Mouse (Mus musculus) midbrain, embryonic 12.5 days (tissue): ENCODE measurements around the gene Irf1. TPM values are rescaled to one million over a fixed set of nuclear protein-coding genes. Genes with fewer than 3 reads are reported as not detected.

Experiments
- ATAC-seq: fragments of 200-750 bp; cut with Nextera tagmentation; 2 replicates; pipeline ENCODE4 v1.8.0; 2017; ENCODE audit warnings: low read depth, moderate TSS enrichment, moderate library complexity; ENCODE audit not compliant: low FRiP score
- H3K27ac ChIP-seq: fragments of 300-500 bp; sonication (generic); replicated peaks from 2 replicates; pipeline ENCODE4 v1.5.1; 2016; ENCODE audit warnings: mild to moderate bottlenecking
- H3K27me3 ChIP-seq: fragments of 300-500 bp; sonication (generic); 2 replicates; pipeline ENCODE4 v1.6.1; 2016; ENCODE audit warnings: mild to moderate bottlenecking
- H3K36me3 ChIP-seq: fragments of 300-500 bp; sonication (generic); 2 replicates; pipeline ENCODE4 v1.6.1; 2016
- H3K4me1 ChIP-seq: fragments of 300-500 bp; sonication (generic); 2 replicates; pipeline ENCODE4 v1.6.1; 2016
- H3K4me2 ChIP-seq: fragments of 300-500 bp; sonication (generic); replicated peaks from 2 replicates; pipeline ENCODE4 v1.6.1; 2016; ENCODE audit warnings: mild to moderate bottlenecking, moderate library complexity
- H3K4me3 ChIP-seq: fragments of 300-500 bp; sonication (generic); 2 replicates; pipeline ENCODE4 v1.5.1; 2016; ENCODE audit warnings: mild to moderate bottlenecking
- H3K9ac ChIP-seq: fragments of 300-500 bp; sonication (generic); replicated peaks from 2 replicates; pipeline ENCODE4 v1.6.1; 2016; ENCODE audit warnings: mild to moderate bottlenecking, moderate library complexity
- H3K9me3 ChIP-seq: fragments of 300-500 bp; sonication (generic); 2 replicates; pipeline ENCODE4 v1.6.1; 2016; ENCODE audit warnings: mild to moderate bottlenecking
- WGBS: fragments of 180-500 bp; shearing (Covaris S2); methylation state at CpG from one replicate; pipeline ENCODE4 v1.1.7; 2016; 5-methylcytosine and 5-hydroxymethylcytosine counted together
- polyA plus RNA-seq: library from polyadenylated mRNA; unstranded; fragments of >200 nt; fragmentation: Nextera tagmentation; extraction: Ambion mirVana; gene quantifications from 2 replicates; pipeline ENCODE4 v1.2.1, GENCODE M21; 2016

Gene Irf1
- polyA plus RNA-seq, 1 experiment from 2014 or later: 4.3 TPM

DNA sequence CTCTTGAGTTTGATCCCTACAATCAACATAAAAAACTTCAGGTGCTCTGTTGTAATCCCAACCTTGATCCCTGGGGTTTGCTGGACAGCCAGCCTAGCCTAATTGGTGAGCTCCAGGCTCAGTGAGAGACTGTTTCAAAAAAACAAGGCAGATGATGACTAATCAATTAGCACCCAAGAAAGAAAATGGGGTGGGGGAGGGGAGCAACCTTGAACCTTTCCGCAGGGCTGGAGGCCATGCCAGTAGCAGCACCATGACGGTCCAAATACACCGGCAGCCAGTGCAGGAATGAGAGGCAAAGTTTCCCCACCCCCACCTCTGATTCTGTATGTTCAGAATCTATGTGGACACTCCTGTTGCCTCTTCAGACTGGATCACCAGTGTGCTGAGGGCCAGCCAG, 19.5 kb downstream of the Irf1 start:
- no peak for ATAC-seq
- 72% methylated on average over 3 of the region's 3 CpGs for WGBS
- no peaks in the 10 kb centered on the region for H3K9me3 ChIP-seq

DNA sequence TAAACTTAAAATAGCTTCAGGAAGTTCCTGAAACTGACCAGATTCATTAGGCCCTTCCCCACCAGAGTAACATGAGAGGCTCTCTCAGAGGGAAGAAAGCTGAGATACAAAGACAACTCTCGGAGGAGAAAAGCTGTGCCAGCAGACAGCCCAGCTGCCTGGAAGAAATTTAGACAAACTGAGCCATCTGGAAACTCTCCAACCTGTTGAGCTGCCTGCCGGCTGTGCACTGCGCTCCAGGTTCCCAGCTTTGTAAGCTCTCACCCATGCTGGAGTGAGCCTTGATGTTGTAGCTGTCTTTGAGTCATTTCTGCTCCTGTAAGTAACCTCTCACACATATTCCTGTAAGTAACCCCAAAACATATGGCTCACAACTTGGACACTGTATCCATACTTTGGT, 23.2 kb downstream of the Irf1 start:
- H3K9ac ChIP-seq: no peak overlapping the region
- no peak overlapping the region for H3K27ac ChIP-seq
- no peaks in the 10 kb centered on the region for H3K4me1 ChIP-seq
- no peak overlapping the region for H3K4me3 ChIP-seq
- H3K9me3 ChIP-seq: no peaks in the 10 kb centered on the region
- H3K4me2 ChIP-seq: no peak overlapping the region
- ATAC-seq: no peak
- H3K36me3 ChIP-seq: no peaks in the 10 kb centered on the region
- WGBS: 74% methylated on average over 3 of the region's 3 CpGs
- no peaks in the 10 kb centered on the region for H3K27me3 ChIP-seq

More for the DNA sequence above, 19.5 kb downstream of the Irf1 start:
- no peaks in the 10 kb centered on the region for H3K36me3 ChIP-seq
- H3K4me2 ChIP-seq: no peak overlapping the region
- no peaks in the 10 kb centered on the region for H3K4me1 ChIP-seq
- H3K4me3 ChIP-seq: no peak overlapping the region
- no peak overlapping the region for H3K9ac ChIP-seq
- peaks cover 4% of the 10 kb centered on the region; the same call in 1 of the 2 replicates for H3K27me3 ChIP-seq
- no peak overlapping the region for H3K27ac ChIP-seq

DNA sequence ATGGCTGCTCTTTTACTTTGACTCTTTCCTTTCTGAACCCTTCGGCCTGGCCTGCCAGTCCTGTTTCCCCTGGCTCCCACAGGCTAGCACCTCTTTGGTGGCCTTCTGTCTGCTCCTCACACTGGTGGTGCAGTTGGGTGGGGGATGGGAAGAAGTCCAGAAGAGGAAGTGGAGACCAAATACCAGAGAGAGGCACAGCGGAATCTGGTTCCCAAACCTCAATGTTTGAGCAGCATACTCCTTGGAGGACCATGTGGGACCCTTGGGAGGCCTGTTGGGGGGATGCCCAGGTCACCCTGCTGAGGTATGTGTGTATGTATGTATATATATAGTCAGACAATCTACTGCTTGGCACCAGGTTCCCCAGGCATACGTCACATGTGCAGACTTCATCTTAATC, 24.2 kb downstream of the Irf1 start:
- no peak for ATAC-seq
- no peak overlapping the region for H3K27ac ChIP-seq
- H3K27me3 ChIP-seq: no peaks in the 10 kb centered on the region
- no peak overlapping the region for H3K4me2 ChIP-seq
- no peaks in the 10 kb centered on the region for H3K36me3 ChIP-seq
- H3K9ac ChIP-seq: no peak overlapping the region
- H3K4me3 ChIP-seq: no peak overlapping the region
- no peaks in the 10 kb centered on the region for H3K9me3 ChIP-seq
- no peaks in the 10 kb centered on the region for H3K4me1 ChIP-seq
- 79% methylated on average over 3 of the region's 3 CpGs for WGBS

DNA sequence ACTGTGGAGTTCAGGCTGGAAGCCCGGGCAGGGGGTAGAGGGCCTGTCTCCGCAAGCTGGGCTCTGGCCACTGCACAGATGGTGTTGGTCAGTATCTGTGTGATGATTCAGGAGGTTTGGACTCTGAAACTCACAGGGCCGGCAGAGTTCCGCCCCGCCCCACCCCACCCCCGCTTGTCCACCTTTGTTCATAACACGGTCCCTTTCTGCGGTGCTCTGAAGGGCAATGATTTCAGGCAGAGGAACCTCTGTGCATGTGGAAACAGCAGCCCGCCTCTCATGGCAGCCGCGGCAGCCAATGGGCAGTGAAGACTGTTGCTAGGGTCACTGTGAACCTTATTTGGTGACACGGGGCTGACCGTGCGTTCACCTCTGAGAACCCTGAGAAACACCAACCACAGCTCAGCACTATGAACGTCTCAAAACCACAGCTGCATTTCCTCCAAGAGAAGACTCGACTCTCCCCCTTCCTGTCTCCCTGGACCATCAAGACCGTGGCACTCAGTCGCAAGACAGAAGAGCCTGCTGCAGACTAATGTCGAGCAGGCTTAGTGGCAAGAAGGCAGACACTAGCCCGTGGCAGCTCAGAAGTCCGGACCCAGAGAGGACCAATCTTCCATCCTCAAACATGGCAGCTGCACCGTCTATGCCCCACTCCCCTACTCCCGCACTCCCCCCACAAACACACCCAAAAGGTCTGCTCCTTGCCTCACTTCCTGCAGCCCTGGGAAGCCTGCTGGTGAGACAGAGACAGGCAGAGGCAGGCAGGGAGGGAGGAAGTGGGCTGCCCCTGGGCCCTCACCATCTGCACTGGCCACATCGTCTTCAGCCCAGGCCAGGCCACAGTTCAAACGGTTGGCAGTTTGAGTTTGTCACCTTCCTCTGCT, 25.1 kb downstream of the Irf1 start:
- H3K4me3 ChIP-seq: no peak overlapping the region
- no peaks in the 10 kb centered on the region for H3K36me3 ChIP-seq
- no peaks in the 10 kb centered on the region for H3K4me1 ChIP-seq
- no peak for ATAC-seq
- H3K9ac ChIP-seq: no peak overlapping the region
- no peaks in the 10 kb centered on the region for H3K9me3 ChIP-seq
- H3K27ac ChIP-seq: no peak overlapping the region
- H3K4me2 ChIP-seq: no peak overlapping the region
- no peaks in the 10 kb centered on the region for H3K27me3 ChIP-seq
- WGBS: 75% methylated on average over 25 of the region's 25 CpGs

DNA sequence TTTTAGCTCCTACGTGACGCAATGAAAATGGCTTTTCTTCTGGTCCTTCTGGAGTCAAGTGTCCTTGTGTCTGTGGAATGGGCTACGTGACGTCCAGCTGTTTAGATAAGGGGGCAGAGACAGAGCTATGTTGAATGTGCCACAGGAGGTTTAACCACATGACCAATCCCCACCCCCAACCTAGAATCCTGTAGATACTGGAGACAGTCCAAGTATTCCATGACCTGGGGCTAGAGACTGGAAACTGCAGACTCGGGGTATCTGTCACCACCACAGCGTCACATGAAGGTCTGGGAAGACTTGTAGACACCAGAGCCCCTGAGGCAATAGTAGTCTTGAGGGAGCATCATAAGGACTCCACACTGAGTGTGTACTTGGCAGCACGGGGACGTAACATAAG, 26.0 kb downstream of the Irf1 start:
- no peak overlapping the region for H3K9ac ChIP-seq
- H3K27ac ChIP-seq: no peak overlapping the region
- no peak overlapping the region for H3K4me2 ChIP-seq
- no peaks in the 10 kb centered on the region for H3K27me3 ChIP-seq
- H3K4me3 ChIP-seq: no peak overlapping the region
- H3K4me1 ChIP-seq: no peaks in the 10 kb centered on the region
- 81% methylated on average over 8 of the region's 8 CpGs for WGBS
- H3K36me3 ChIP-seq: no peaks in the 10 kb centered on the region
- no peaks in the 10 kb centered on the region for H3K9me3 ChIP-seq
- ATAC-seq: no peak

DNA sequence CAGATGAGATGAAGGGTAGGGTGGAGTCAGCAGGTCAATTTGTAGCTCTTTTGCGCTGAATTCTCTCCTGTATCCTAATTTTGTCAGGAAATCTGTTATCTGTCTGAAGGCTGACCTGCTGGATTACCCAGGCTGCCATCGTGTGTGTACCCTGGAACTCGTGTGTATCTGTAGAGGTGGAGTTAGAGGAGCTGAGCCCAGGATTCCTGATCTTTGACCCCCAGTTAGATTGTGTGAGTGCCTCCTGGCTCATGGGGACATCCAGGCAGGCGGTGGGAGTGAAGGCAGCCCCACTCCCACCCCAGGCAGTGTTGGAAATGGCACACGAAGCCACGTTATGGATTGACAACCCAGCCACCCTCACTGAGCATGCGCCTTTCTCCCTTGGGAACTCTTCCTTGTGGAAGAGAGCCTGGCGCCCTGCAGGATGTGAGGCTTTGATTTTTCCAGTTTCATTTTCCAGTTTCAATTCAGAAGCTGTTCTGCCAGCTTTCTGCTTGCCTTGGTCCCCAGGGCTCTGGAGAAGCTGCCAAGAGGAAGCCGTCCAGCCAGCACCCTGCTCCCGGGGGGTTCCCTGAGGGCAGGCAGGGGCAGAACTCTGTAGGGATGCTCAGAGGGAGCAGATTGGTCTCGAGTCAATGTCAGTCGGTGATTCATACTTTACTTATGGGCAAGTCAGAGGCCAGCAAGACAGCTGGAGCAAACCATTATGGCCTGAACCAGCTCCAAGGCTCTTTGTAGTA, 26.8 kb downstream of the Irf1 start:
- H3K36me3 ChIP-seq: no peaks in the 10 kb centered on the region
- no peaks in the 10 kb centered on the region for H3K4me1 ChIP-seq
- H3K4me3 ChIP-seq: no peak overlapping the region
- H3K9me3 ChIP-seq: no peaks in the 10 kb centered on the region
- H3K27ac ChIP-seq: no peak overlapping the region
- ATAC-seq: no peak
- no peak overlapping the region for H3K4me2 ChIP-seq
- H3K27me3 ChIP-seq: no peaks in the 10 kb centered on the region
- H3K9ac ChIP-seq: no peak overlapping the region
- 68% methylated on average over 12 of the region's 12 CpGs for WGBS

DNA sequence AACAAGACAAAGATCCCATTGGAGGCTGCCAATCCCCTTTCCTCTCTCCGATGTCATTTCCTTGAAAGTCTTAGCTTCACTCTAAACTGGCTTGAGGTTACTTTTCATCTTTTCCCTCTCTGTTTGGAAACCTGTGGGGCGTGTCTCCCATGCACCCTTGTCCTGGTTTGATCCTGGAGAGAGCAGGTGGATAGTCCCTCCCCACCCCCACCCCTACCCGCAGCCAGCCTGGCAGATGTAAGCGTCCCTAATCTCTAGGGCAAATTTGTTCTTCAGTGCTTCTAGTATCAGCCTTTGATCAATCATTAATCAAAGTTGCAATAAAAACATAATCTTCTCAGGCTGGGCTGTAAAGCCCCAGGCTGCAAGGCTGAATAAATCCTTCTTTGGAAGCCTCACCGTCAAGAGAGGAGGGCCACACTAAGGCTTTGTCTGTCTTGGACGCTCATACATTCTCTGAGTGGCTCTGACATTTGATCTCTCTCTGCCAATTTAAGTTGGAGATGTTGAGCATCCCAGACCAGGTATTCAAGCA, 27.6 kb downstream of the Irf1 start:
- no peak overlapping the region for H3K4me3 ChIP-seq
- WGBS: 29% methylated on average over 6 of the region's 6 CpGs
- no peaks in the 10 kb centered on the region for H3K27me3 ChIP-seq
- H3K4me2 ChIP-seq: no peak overlapping the region
- ATAC-seq: no peak
- no peaks in the 10 kb centered on the region for H3K36me3 ChIP-seq
- H3K27ac ChIP-seq: no peak overlapping the region
- no peaks in the 10 kb centered on the region for H3K9me3 ChIP-seq
- no peak overlapping the region for H3K9ac ChIP-seq
- H3K4me1 ChIP-seq: no peaks in the 10 kb centered on the region

DNA sequence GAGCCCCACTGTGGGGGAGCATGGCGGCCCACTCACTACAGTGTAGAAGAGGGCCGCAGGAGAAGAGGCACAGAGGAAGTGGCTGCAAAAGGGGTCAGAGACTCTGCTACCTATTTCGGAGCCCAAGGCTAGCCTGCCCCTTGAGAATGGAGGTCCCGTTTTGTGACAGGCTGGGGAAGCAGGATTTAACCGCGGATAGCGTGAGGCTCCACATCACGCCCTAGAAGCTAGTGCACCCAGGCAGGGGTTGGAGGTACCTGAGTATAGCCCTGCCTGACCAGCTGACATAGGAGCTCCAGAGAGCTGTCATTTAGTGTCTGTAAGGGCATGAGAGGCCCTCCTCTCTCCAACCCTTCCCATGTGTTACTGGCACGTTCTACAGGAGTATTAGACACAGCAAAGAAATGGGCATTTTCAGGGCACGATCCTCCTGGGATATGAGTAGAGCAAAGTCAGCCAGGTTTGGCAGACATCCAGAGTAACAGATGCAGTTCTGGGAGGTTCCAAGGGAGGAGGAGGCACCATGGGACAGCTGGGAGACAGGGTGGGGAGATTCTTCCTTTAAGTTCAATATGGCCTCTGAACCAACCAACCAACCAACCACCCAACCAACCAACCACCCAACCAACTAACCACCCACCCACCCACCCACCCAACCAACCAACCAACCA, 28.4 kb downstream of the Irf1 start:
- H3K9me3 ChIP-seq: no peaks in the 10 kb centered on the region
- H3K9ac ChIP-seq: no peak overlapping the region
- H3K27me3 ChIP-seq: no peaks in the 10 kb centered on the region
- 91% methylated on average over 10 of the region's 10 CpGs for WGBS
- no peak overlapping the region for H3K27ac ChIP-seq
- no peak overlapping the region for H3K4me3 ChIP-seq
- H3K36me3 ChIP-seq: no peaks in the 10 kb centered on the region
- ATAC-seq: no peak
- H3K4me2 ChIP-seq: no peak overlapping the region
- H3K4me1 ChIP-seq: no peaks in the 10 kb centered on the region

DNA sequence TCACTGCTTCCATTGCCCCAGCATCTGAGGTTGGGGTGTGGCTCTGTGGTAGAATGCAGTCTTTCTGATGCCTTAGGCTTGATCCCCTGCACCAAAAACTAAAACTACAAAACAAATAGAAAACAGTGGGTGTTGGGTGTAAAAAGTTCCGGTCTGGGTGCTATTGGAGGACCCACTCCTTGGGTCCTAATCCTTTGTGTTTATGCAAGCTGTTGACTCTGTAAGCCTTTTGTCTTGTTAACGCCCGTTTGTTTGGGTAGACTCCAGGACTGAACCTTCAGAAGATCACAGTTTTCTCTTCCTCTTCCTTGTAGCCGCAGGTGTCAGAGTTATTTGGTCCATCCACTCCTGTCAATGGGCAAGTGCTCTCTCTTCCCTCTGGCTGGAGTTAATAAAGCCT, 30.2 kb downstream of the Irf1 start:
- Histone ChIP-seq H3K4me1 (no peaks in the 10 kb centered on the region), H3K9ac (no peak overlapping the region), H3K9me3 (no peaks in the 10 kb centered on the region), H3K4me2 (no peak overlapping the region), H3K27ac (no peak overlapping the region), H3K4me3 (no peak overlapping the region), H3K27me3 (no peaks in the 10 kb centered on the region), H3K36me3 (no peaks in the 10 kb centered on the region)
- 58% methylated on average over 4 of the region's 4 CpGs for WGBS
- ATAC-seq: no peak

DNA sequence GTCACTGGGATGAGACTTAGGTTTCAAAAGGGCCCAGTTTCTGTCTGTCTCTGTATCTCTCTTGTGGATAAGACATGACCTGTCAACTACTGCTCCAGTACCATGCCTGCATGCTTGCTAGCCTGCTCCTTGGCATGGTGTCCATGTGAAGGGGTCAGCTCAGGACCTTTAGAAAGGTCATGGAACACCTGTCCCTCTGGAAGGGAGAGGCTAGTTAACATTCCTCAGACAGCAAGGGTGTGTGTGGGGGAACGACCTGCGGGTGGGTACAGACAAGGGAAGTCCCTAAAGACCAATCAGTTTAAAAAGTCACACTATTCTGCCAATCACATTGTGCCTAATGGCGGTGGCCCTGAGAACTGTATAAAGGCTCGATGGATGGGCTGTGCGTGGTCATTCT, 31.2 kb downstream of the Irf1 start:
- H3K4me2 ChIP-seq: no peak overlapping the region
- WGBS: 92% methylated on average over 5 of the region's 5 CpGs
- no peaks in the 10 kb centered on the region for H3K9me3 ChIP-seq
- no peaks in the 10 kb centered on the region for H3K27me3 ChIP-seq
- H3K27ac ChIP-seq: no peak overlapping the region
- H3K9ac ChIP-seq: no peak overlapping the region
- H3K36me3 ChIP-seq: no peaks in the 10 kb centered on the region
- no peak overlapping the region for H3K4me3 ChIP-seq
- ATAC-seq: no peak
- no peaks in the 10 kb centered on the region for H3K4me1 ChIP-seq

DNA sequence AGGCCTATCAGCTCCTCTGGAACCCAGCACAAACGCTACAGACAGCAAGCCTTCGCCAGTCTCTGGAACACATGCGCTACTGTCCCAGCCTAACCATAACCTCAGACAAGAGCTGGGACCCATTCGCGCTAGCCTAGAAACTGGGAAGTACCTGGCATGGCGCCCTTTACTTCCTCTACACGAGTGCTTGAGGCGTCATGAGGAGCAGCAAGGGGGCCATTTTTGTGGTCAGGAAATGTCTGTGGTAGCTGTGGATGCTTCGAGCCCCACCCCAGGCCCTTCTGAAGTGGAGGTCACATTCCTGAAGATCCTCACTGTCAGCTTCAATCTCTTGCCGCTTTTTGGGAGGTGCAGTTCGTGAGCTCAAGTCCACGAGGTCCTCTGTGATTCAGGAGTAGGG, 33.3 kb downstream of the Irf1 start:
- no peak overlapping the region for H3K4me3 ChIP-seq
- 80% methylated on average over 12 of the region's 12 CpGs for WGBS
- no peaks in the 10 kb centered on the region for H3K9me3 ChIP-seq
- H3K27ac ChIP-seq: no peak overlapping the region
- ATAC-seq: no peak
- no peaks in the 10 kb centered on the region for H3K4me1 ChIP-seq
- no peak overlapping the region for H3K4me2 ChIP-seq
- H3K36me3 ChIP-seq: no peaks in the 10 kb centered on the region
- H3K27me3 ChIP-seq: no peaks in the 10 kb centered on the region
- H3K9ac ChIP-seq: no peak overlapping the region

DNA sequence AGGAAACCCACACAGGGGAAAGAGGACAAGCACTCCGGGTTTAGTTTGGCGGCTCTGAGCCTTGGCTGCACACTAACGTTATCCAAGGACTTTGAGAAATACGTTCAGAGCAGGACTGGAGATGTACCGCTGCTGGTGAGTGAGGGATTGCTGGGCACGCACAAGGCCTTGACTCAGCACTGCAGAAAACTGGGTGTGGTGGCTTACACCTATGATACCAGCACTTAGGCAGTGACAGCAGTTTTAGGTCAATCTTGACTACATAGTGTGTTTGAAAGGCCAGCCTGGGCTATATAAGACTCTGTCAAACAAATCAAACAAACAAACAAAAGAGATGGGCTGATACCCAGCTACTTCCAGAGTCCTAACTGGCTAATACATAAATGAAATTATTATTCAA, 33.7 kb downstream of the Irf1 start:
- no peaks in the 10 kb centered on the region for H3K9me3 ChIP-seq
- WGBS: 88% methylated on average over 6 of the region's 6 CpGs
- H3K27me3 ChIP-seq: no peaks in the 10 kb centered on the region
- no peak overlapping the region for H3K4me2 ChIP-seq
- no peak overlapping the region for H3K9ac ChIP-seq
- H3K4me3 ChIP-seq: no peak overlapping the region
- no peaks in the 10 kb centered on the region for H3K4me1 ChIP-seq
- no peak overlapping the region for H3K27ac ChIP-seq
- ATAC-seq: no peak
- H3K36me3 ChIP-seq: no peaks in the 10 kb centered on the region
